ENCODE assay signal across 7 mouse cellular contexts in genomic region chr15:89557996-89558390, GRCm38 (mm10). TPM values are rescaled to one million over a fixed set of nuclear protein-coding genes. Genes with fewer than 3 reads are reported as not detected.
DNase-seq lines count a peak whose midpoint lies in the region; ATAC-seq lines count a peak whose summit lies in the region.

No protein-coding gene starts in this region.

- whole genome bisulfite sequencing in kidney, embryonic 15.5 days = 11% methylated on average over 34 of the region's 34 CpGs
- WGBS in embryonic facial prominence, embryonic 11.5 days = 3% methylated on average over 34 of the region's 34 CpGs
- WGBS in hindbrain, embryonic 14.5 days = 6% methylated on average over 34 of the region's 34 CpGs

- peaks cover 39% of the 10 kb centered on the region for H3K4me1 ChIP-seq in kidney, embryonic 15.5 days
- peaks cover 5% of the 10 kb centered on the region; the same call in 1 of the 2 replicates for H3K4me1 ChIP-seq in embryonic facial prominence, embryonic 11.5 days (ENCODE audit: control insufficient read depth, insufficient read depth, low read length)
- H3K4me1 ChIP-seq in hindbrain, embryonic 14.5 days (replicated peaks; ENCODE audit: control insufficient read depth, insufficient read depth, low read length) = peaks cover 4% of the 10 kb centered on the region; the same call in 1 of the 2 replicates

- H3K4me3 ChIP-seq in kidney, embryonic 15.5 days (replicated peaks) = peak overlapping the region; percentile 37
- peak overlapping the region; percentile 22 for H3K4me3 ChIP-seq in embryonic facial prominence, embryonic 11.5 days (ENCODE audit: low read depth, low read length)
- H3K4me3 ChIP-seq in hindbrain, embryonic 14.5 days (replicated peaks; ENCODE audit: low read length) = 0 out of 2 replicates have a peak overlapping the region, but pooled peaks have one; percentile 1

- no peaks in the 10 kb centered on the region for H3K9me3 ChIP-seq in kidney, embryonic 15.5 days (replicated peaks)
- H3K9me3 ChIP-seq in embryonic facial prominence, embryonic 11.5 days (replicated peaks; ENCODE audit: control insufficient read depth, low read length) = no peaks in the 10 kb centered on the region
- no peaks in the 10 kb centered on the region for H3K9me3 ChIP-seq in hindbrain, embryonic 14.5 days (ENCODE audit: control insufficient read depth, low read length)

- no peak overlapping the region for H3K9ac ChIP-seq in kidney, embryonic 15.5 days
- no peak overlapping the region; the same call in 1 of the 2 replicates for H3K9ac ChIP-seq in embryonic facial prominence, embryonic 11.5 days (replicated peaks; ENCODE audit: low read length)
- H3K9ac ChIP-seq in hindbrain, embryonic 14.5 days = no peak overlapping the region

- H3K36me3 ChIP-seq in kidney, embryonic 15.5 days = no peaks in the 10 kb centered on the region
- no peaks in the 10 kb centered on the region for H3K36me3 ChIP-seq in embryonic facial prominence, embryonic 11.5 days (replicated peaks; ENCODE audit: control insufficient read depth, insufficient read depth, low read depth, low read length)
- peaks cover 3% of the 10 kb centered on the region; the same call in 1 of the 2 replicates for H3K36me3 ChIP-seq in hindbrain, embryonic 14.5 days (replicated peaks; ENCODE audit: control insufficient read depth, insufficient read depth)

- ATAC-seq in kidney, embryonic 15.5 days (replicated peaks; ENCODE audit: low FRiP score) = peak; percentile 13; the same call in 1 of the 2 replicates
- ATAC-seq in embryonic facial prominence, embryonic 11.5 days (replicated peaks; ENCODE audit: insufficient number of reproducible peaks, low FRiP score, low TSS enrichment, low read depth) = no peak
- ATAC-seq in hindbrain, embryonic 14.5 days (ENCODE audit: low FRiP score) = no peak

- no peak overlapping the region for H3K27ac ChIP-seq in kidney, embryonic 15.5 days
- no peak overlapping the region for H3K27ac ChIP-seq in embryonic facial prominence, embryonic 11.5 days (replicated peaks; ENCODE audit: low read depth, low read length)
- no peak overlapping the region for H3K27ac ChIP-seq in hindbrain, embryonic 14.5 days

- DNase-seq in kidney, adult 18-20 months = no peak
- DNase-seq in embryonic facial prominence, embryonic 11.5 days (ENCODE audit: low spot score) = peak; percentile 13
- DNase-seq in hindbrain, embryonic 14.5 days (ENCODE audit: low spot score) = no peak
- peak; percentile 36 for DNase-seq in neural tube, embryonic 10.5 days (ENCODE audit: extremely low spot score, low spot score)
- no peak for DNase-seq in gastrocnemius, adult 18-20 months (ENCODE audit: low spot score)
- no peak for DNase-seq in left cerebral cortex, adult 8-10 months (ENCODE audit: low spot score in 2 of 2)

- peaks cover 41% of the 10 kb centered on the region for H3K27me3 ChIP-seq in kidney, embryonic 15.5 days
- H3K27me3 ChIP-seq in embryonic facial prominence, embryonic 11.5 days (ENCODE audit: control insufficient read depth, insufficient read depth, low read length) = peaks cover 33% of the 10 kb centered on the region
- H3K27me3 ChIP-seq in hindbrain, embryonic 14.5 days (ENCODE audit: control insufficient read depth, insufficient read depth, low read length) = peaks cover 38% of the 10 kb centered on the region

- H3K4me2 ChIP-seq in kidney, embryonic 15.5 days = peak overlapping the region; percentile 61
- H3K4me2 ChIP-seq in embryonic facial prominence, embryonic 11.5 days (ENCODE audit: low read depth, low read length) = peak overlapping the region; percentile 47
- peak overlapping the region; percentile 28 for H3K4me2 ChIP-seq in hindbrain, embryonic 14.5 days (replicated peaks)

RNA-seq across cellular contexts. Expression of gene Acr, which starts 10.1 kb away (rescaled TPM):
- 0.22 and 0.27 TPM in 2 replicates for polyA plus RNA-seq in kidney, embryonic 15.5 days (2015; fragmentation: Nextera tagmentation; extraction: Ambion mirVana)
- 0.24 TPM in 1 of 2 replicates, not detected in the other for polyA plus RNA-seq in embryonic facial prominence, embryonic 11.5 days (2014; fragmentation: Nextera tagmentation; extraction: Ambion mirVana)
- 1.0 and 1.8 TPM in 2 replicates for polyA plus RNA-seq in hindbrain, embryonic 14.5 days (2014; fragmentation: Nextera tagmentation; extraction: Ambion mirVana)
- total RNA-seq in gastrocnemius, adult 18-20 months (2021) = not detected
- total RNA-seq in left cerebral cortex, adult 8-10 months (2022) = 1 to 10 TPM; 1.6 to 3.5 (median 2.3) TPM

RNA-seq across cellular contexts. Expression of gene Rabl2, which starts 33.7 kb away (rescaled TPM):
- 53.9 and 55.9 TPM in 2 replicates for polyA plus RNA-seq in kidney, embryonic 15.5 days (2015; fragmentation: Nextera tagmentation; extraction: Ambion mirVana)
- 68.1 and 73.9 TPM in 2 replicates for polyA plus RNA-seq in embryonic facial prominence, embryonic 11.5 days (2014; fragmentation: Nextera tagmentation; extraction: Ambion mirVana)
- polyA plus RNA-seq in hindbrain, embryonic 14.5 days (2014; fragmentation: Nextera tagmentation; extraction: Ambion mirVana) = 79.0 and 85.9 TPM in 2 replicates
- 1 to 10 TPM; 2.1 to 2.4 TPM for total RNA-seq in gastrocnemius, adult 18-20 months (2021)
- total RNA-seq in left cerebral cortex, adult 8-10 months (2022) = 10 to 100 TPM; 28.8 to 35.7 (median 33.1) TPM

RNA-seq across cellular contexts. Expression of gene Shank3, which starts 58.6 kb away (rescaled TPM):
- polyA plus RNA-seq in kidney, embryonic 15.5 days (2015; fragmentation: Nextera tagmentation; extraction: Ambion mirVana) = 1.8 and 2.2 TPM in 2 replicates
- 1.5 and 1.6 TPM in 2 replicates for polyA plus RNA-seq in embryonic facial prominence, embryonic 11.5 days (2014; fragmentation: Nextera tagmentation; extraction: Ambion mirVana)
- 8.6 and 9.6 TPM in 2 replicates for polyA plus RNA-seq in hindbrain, embryonic 14.5 days (2014; fragmentation: Nextera tagmentation; extraction: Ambion mirVana)
- 10 to 100 TPM in 1 of 2 experiments, 1 to 10 TPM in 1; 8.9 to 12.6 TPM for total RNA-seq in gastrocnemius, adult 18-20 months (2021)
- total RNA-seq in left cerebral cortex, adult 8-10 months (2022) = 100 to 1,000 TPM; 192 to 223 (median 197) TPM

Comparison
In these comparisons a context has a peak if more than half of its experiments do, and no peak if none do; other contexts are left out.
1. DNase-seq: peak in embryonic facial prominence, embryonic 11.5 days (single experiment) and neural tube, embryonic 10.5 days (single experiment); none in kidney, adult 18-20 months (single experiment), hindbrain, embryonic 14.5 days (single experiment), gastrocnemius, adult 18-20 months (single experiment) and left cerebral cortex, adult 8-10 months (0 of 2).
2. Peak in every context shown above with its lines, with median percentiles within 50 percentile points of each other: H3K4me2 ChIP-seq and H3K4me3 ChIP-seq.